Mouse (Mus musculus) hindbrain, embryonic 15.5 days (tissue): ENCODE measurements at regions not wholly inside any gene's neighbourhood (a gene's known extent, or its start where the extent isn't known, plus 50 kb on each side); places are given as distances from the start of the nearest gene placed in this dataset.

Experiments
- ATAC-seq: fragments of 200-750 bp; cut with Nextera tagmentation; 2 replicates; pipeline ENCODE4 v1.8.0; 2017; ENCODE audit warnings: low read depth, moderate number of reproducible peaks, moderate TSS enrichment; ENCODE audit not compliant: low FRiP score
- H3K27ac ChIP-seq: fragments of 300-500 bp; sonication (generic); replicated peaks from 2 replicates; pipeline ENCODE4 v1.5.1; 2015; ENCODE audit warnings: mild to moderate bottlenecking, inconsistent platforms
- H3K27me3 ChIP-seq: fragments of 300-500 bp; sonication (generic); 2 replicates; pipeline ENCODE4 v1.6.1; 2015; ENCODE audit warnings: control low read depth, inconsistent platforms
- H3K36me3 ChIP-seq: fragments of 300-500 bp; sonication (generic); 2 replicates; pipeline ENCODE4 v1.6.1; 2015; ENCODE audit warnings: control low read depth, inconsistent platforms
- H3K4me1 ChIP-seq: fragments of 300-500 bp; sonication (generic); replicated peaks from 2 replicates; pipeline ENCODE4 v1.6.1; 2015; ENCODE audit warnings: control low read depth, inconsistent platforms
- H3K4me2 ChIP-seq: fragments of 300-500 bp; sonication (generic); 2 replicates; pipeline ENCODE4 v1.6.1; 2015; ENCODE audit warnings: moderate library complexity, mild to moderate bottlenecking, inconsistent platforms
- H3K4me3 ChIP-seq: fragments of 300-500 bp; sonication (generic); 2 replicates; pipeline ENCODE4 v1.5.1; 2015; ENCODE audit warnings: mild to moderate bottlenecking, inconsistent platforms
- H3K9ac ChIP-seq: fragments of 300-500 bp; sonication (generic); 2 replicates; pipeline ENCODE4 v1.6.1; 2015; ENCODE audit warnings: inconsistent platforms
- H3K9me3 ChIP-seq: fragments of 300-500 bp; sonication (generic); 2 replicates; pipeline ENCODE4 v1.6.1; 2016; ENCODE audit warnings: control low read depth, inconsistent platforms
- WGBS: fragments of 180-500 bp; shearing (Covaris S2); methylation state at CpG from one replicate; pipeline ENCODE4 v1.1.7; 2015; 5-methylcytosine and 5-hydroxymethylcytosine counted together

DNA sequence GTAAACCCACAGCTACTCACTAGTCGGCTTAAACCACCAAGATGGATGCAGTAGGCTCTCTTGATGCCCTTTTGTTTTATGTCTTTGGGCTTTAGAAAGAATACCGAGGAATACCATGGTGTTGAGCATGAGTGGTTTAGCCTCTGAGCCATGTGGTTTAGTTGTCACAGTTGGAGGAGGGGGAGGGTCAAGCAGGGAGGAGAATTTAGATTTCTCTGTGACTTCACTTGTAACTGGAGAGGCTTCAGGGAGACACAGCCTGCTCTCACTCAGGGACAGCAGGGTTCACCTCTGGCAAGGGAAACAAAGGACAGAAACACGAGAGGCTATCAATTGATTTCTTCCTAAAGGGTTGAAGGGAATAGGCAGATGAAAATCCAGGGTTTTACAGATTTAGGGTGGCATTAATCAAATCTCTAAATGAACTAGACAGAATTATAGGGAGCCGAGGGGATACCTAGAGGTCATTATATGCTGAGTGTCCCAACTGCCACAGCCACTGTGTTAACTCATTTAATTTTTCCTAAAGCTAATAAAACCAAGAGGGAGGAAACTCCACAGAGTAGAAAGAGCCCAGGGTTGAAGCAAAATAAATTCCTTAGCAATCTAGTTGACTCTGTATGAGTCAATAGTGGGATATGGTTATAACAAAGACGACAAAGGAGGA is 2113.7 kb upstream of the 5930422O12Rik start:
- Histone ChIP-seq H3K4me2 (0 out of 2 replicates have a peak overlapping the region, but pooled peaks have one; percentile 8), H3K4me1 (0 out of 2 replicates have a peak, but pooled peaks cover 5% of the 10 kb centered on the region), H3K36me3 (no peaks in the 10 kb centered on the region), H3K9ac (no peak overlapping the region), H3K4me3 (no peak overlapping the region), H3K9me3 (no peaks in the 10 kb centered on the region), H3K27me3 (no peaks in the 10 kb centered on the region), H3K27ac (no peak overlapping the region)
- WGBS = 40% methylated on average over 5 of the region's 5 CpGs
- ATAC-seq = no peak

DNA sequence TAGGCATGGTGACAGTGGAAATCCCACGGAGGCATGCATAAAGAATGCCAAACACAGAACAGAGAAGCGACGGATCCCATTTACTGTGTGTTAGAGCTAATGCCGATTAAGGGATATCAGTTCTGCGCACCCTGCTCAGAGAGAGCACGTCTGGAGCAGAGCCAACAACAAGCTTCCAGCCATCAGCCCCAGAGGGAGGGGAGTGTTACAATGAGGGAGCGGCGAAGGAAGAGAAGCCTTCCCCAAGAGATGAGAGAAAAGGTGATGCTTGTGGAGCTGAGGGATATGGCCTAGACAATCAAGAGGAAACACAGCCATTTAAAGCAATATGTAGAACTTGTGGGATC is 2113.2 kb upstream of the 5930422O12Rik start:
- Histone ChIP-seq H3K4me2 (0 out of 2 replicates have a peak overlapping the region, but pooled peaks have one; percentile 8), H3K9ac (no peak overlapping the region), H3K27ac (no peak overlapping the region), H3K4me1 (0 out of 2 replicates have a peak, but pooled peaks cover 5% of the 10 kb centered on the region), H3K4me3 (no peak overlapping the region), H3K9me3 (no peaks in the 10 kb centered on the region), H3K36me3 (no peaks in the 10 kb centered on the region), H3K27me3 (no peaks in the 10 kb centered on the region)
- WGBS = 30% methylated on average over 8 of the region's 8 CpGs
- peak; percentile 65; the same call in 1 of the 2 replicates for ATAC-seq

DNA sequence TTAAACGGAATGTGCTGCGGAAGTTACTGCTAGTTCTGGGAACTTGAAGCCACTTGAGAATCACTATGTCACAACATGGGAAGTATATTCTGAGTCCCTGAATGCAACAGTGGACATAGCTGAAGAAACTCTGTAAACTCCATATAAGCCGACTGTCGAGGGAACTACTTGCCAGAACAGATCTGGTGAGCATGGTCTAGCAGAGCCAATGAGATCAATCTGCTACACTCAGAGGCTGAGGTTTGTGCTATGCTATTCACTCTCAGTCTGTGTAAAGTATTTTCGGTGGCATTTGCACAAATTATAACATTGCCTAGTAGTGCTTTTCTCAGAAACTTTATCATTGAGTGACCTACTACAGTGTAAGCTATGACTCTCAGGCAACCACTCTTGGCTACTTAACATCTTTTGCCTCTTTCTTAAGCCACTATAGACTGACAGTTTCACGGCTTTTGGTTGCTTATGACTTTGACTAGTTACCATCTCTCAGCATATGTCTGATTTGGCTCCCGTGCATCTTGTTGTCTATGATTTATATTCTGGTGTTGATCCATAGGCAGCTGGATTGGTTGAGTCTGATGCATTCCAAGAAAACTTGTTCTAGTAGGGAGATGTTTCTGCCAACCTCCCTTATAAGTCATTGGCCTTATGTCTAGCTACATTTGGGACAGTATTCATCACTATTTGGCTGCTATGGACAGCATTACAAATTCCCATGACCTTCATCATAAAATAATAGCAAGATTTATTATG is 2094.8 kb upstream of the 5930422O12Rik start:
- Histone ChIP-seq H3K4me1 (no peaks in the 10 kb centered on the region), H3K4me2 (no peak overlapping the region), H3K36me3 (no peaks in the 10 kb centered on the region), H3K4me3 (no peak overlapping the region), H3K27me3 (no peaks in the 10 kb centered on the region), H3K9me3 (no peaks in the 10 kb centered on the region), H3K9ac (no peak overlapping the region), H3K27ac (no peak overlapping the region)
- no peak for ATAC-seq
- 93% methylated on average over 7 of the region's 7 CpGs for WGBS

DNA sequence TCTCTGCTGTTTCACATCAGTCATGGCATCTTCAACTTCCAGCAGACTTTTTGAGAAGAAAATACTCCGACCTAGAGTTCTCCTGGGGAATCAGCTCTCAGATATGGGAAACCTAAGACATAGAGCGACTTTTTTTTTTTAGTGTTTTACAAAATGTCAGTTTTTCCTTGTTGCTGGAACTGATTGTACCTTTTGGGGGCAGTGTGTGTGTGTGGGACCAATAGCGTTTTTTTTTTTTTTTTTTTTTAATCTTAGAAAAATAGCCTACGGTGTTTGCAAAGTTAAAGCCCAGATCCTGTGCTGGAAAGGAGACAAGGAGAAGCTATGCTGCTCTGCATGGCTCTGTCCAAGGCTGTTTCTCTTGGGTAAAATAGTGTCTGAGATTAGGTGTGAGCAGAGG is 2080.0 kb upstream of the 5930422O12Rik start:
- no peaks in the 10 kb centered on the region for H3K4me1 ChIP-seq
- no peak overlapping the region for H3K27ac ChIP-seq
- no peak overlapping the region for H3K4me3 ChIP-seq
- no peaks in the 10 kb centered on the region for H3K27me3 ChIP-seq
- H3K36me3 ChIP-seq = no peaks in the 10 kb centered on the region
- no peak overlapping the region for H3K9ac ChIP-seq
- WGBS = 78% methylated on average over 4 of the region's 4 CpGs
- no peaks in the 10 kb centered on the region for H3K9me3 ChIP-seq
- ATAC-seq = no peak
- no peak overlapping the region for H3K4me2 ChIP-seq

- Histone ChIP-seq H3K27me3 (no peaks in the 10 kb centered on the region), H3K36me3 (no peaks in the 10 kb centered on the region), H3K4me3 (no peak overlapping the region), H3K4me2 (no peak overlapping the region), H3K9ac (no peak overlapping the region), H3K9me3 (no peaks in the 10 kb centered on the region), H3K27ac (no peak overlapping the region), H3K4me1 (0 out of 2 replicates have a peak, but pooled peaks cover 3% of the 10 kb centered on the region)
- no peak for ATAC-seq
- WGBS = 18% methylated on average over 5 of the region's 5 CpGs
Observed at GRCm38 (mm10) chr8:31369636-31370035, 2058.9 kb upstream of the 5930422O12Rik start.

DNA sequence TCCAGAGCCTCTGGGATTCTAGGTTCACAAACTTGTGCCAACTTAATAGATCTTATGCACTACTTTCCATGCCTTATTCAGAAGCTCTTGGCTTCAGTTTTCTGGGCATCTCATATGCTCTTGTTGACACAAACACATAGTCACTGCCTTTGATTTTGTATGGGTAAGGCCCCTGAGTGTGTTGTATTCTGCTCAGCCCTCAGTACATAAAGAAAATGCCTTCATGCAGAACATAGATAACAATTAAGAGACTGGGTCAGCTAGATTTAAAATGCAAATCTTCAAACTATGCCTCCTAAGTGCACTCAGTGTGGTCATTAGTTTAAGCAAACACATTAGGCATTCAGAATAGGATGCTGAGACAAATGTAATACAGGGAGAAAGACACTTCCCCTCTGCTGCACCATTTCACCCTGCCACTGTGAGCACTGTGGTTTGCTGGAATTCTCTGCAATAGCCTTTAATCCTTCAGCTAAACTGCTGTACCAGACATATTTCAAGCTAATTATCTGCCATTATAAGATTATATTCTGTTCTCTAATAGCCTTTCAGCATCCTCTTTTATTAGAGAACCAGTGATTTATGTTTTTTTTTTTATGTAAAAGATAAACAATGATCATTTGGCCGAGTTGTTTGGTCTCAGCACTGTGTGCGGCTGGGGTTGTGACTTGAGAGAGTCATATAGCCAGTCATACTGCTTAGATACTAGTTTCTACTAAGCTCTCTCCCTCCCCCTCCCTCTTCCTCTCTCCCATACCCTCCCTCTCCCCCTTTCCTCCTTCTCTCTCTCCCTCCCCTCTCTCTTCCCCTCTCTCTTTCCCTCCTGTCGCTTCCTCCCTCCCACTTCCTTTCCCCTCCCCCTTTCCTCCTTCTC is 2058.1 kb upstream of the 5930422O12Rik start:
- no peak overlapping the region for H3K4me2 ChIP-seq
- H3K9ac ChIP-seq = no peak overlapping the region
- 49% methylated on average over 3 of the region's 3 CpGs for WGBS
- H3K4me1 ChIP-seq = 0 out of 2 replicates have a peak, but pooled peaks cover 3% of the 10 kb centered on the region
- ATAC-seq = peak; percentile 76; the same call in 1 of the 2 replicates
- H3K27me3 ChIP-seq = no peaks in the 10 kb centered on the region
- no peaks in the 10 kb centered on the region for H3K9me3 ChIP-seq
- H3K4me3 ChIP-seq = no peak overlapping the region
- no peak overlapping the region for H3K27ac ChIP-seq
- H3K36me3 ChIP-seq = no peaks in the 10 kb centered on the region

DNA sequence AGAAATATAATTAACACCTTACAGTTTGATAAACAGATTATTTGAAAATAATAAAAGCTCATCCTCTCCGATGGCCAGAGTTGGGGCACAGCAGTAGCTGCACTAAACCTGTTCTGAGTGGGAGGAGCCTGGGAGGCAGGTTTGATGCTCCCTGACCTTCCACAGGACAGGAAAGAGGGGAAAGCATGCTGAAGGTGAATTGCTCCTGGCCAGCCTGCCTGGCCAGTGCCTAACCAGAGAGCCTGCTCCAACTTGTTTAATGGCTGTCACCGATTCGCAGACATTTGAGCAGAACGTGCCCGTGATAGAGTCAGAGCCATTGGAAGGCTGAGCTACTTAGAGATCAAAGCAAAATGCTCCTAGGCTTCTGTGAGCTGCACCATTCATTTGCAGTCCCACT is 2056.9 kb upstream of the 5930422O12Rik start:
- H3K9ac ChIP-seq = no peak overlapping the region
- no peak overlapping the region for H3K4me3 ChIP-seq
- H3K27me3 ChIP-seq = no peaks in the 10 kb centered on the region
- no peak overlapping the region for H3K27ac ChIP-seq
- ATAC-seq = no peak
- H3K4me2 ChIP-seq = no peak overlapping the region
- H3K36me3 ChIP-seq = no peaks in the 10 kb centered on the region
- WGBS = 49% methylated on average over 5 of the region's 5 CpGs
- H3K4me1 ChIP-seq = 0 out of 2 replicates have a peak, but pooled peaks cover 3% of the 10 kb centered on the region
- no peaks in the 10 kb centered on the region for H3K9me3 ChIP-seq

DNA sequence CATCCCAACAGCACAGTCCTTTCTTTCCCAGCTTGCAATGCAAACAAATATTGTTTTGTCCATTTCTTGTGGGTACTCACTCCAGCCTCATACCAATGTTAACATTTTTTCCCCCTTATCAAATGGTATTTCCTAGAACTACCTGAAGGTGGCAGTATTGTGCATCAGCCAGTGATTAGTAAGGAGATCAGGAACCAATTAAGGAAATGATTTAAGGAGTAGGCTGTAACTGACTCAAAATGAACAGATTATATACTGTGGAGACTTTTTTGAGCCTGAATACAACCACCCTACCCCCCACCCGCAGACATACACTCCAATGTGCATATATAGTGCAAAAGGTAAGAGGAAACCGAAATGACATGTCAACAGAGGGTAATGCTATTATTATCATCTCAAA is 2056.1 kb upstream of the 5930422O12Rik start:
- ATAC-seq = no peak
- Histone ChIP-seq H3K4me3 (no peak overlapping the region), H3K9ac (no peak overlapping the region), H3K27ac (no peak overlapping the region), H3K4me1 (0 out of 2 replicates have a peak, but pooled peaks cover 3% of the 10 kb centered on the region), H3K4me2 (no peak overlapping the region), H3K27me3 (no peaks in the 10 kb centered on the region), H3K36me3 (no peaks in the 10 kb centered on the region), H3K9me3 (no peaks in the 10 kb centered on the region)
- WGBS = 71% methylated on average over 2 of the region's 2 CpGs

- ATAC-seq = no peak
- Histone ChIP-seq H3K4me2 (no peak overlapping the region), H3K9ac (no peak overlapping the region), H3K4me3 (no peak overlapping the region), H3K27me3 (no peaks in the 10 kb centered on the region), H3K4me1 (0 out of 2 replicates have a peak, but pooled peaks cover 3% of the 10 kb centered on the region), H3K27ac (no peak overlapping the region), H3K36me3 (no peaks in the 10 kb centered on the region), H3K9me3 (no peaks in the 10 kb centered on the region)
- 80% methylated on average over 6 of the region's 6 CpGs for WGBS
Observed at GRCm38 (mm10) chr8:31373140-31373787, 2055.2 kb upstream of the 5930422O12Rik start.

DNA sequence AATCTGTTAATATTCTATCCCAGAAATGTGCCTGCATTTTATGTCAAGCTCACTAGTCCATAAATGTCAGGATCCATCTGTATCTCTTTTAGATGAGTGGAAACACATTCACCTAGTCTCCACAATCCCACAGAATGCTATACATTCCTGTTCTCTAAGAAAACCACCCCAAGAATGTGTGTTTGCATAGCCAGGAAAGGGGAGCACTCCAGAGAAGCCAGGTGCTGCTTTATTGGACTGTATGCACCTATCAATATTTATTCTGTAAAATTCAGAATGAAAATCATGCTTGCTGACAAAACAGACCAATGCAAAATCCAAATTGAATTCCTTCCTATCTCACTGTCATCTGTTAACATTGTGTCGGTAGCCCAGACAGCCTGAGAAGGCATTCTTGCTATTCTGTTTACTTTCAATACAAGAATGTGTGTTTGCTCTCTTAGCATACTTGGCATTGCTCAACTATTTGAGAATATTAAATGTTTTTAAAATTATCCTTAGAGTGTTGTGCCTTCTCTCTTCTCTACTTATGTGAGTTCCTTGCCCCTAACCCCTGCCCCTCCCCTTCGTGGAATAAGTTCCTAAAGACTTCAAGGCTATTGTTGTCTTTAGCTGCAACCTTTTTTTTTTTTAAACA is 2050.7 kb upstream of the 5930422O12Rik start:
- ATAC-seq = no peak
- 75% methylated on average over 2 of the region's 2 CpGs for WGBS
- no peak overlapping the region for H3K4me3 ChIP-seq

DNA sequence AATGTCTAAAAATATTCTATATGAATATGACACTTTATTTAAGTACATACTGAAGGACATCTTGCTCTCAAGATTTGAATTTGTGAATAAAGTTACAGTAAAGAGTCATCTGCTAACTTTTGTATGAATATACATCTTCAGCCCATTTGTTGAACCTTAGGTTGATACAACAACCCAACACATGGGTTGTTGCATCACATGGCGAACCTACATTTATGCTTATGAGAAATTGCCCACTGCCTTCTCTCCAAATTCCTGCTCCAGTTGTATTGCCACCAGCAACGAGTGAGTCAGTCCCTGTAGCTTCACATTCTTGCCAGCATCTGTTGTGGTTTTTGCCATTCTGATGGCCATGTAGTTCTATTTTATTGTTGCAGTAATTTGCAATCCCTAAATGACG is 2023.7 kb upstream of the 5930422O12Rik start:
- Histone ChIP-seq H3K27ac (no peak overlapping the region), H3K4me3 (no peak overlapping the region), H3K4me2 (no peak overlapping the region), H3K4me1 (no peaks in the 10 kb centered on the region), H3K36me3 (no peaks in the 10 kb centered on the region), H3K9me3 (no peaks in the 10 kb centered on the region), H3K27me3 (no peaks in the 10 kb centered on the region), H3K9ac (no peak overlapping the region)
- WGBS = 80% methylated on average over 3 of the region's 3 CpGs
- no peak for ATAC-seq

More for the DNA sequence above, 2050.7 kb upstream of the 5930422O12Rik start:
- Histone ChIP-seq H3K9ac (no peak overlapping the region), H3K4me1 (no peaks in the 10 kb centered on the region), H3K4me2 (no peak overlapping the region), H3K36me3 (no peaks in the 10 kb centered on the region), H3K27me3 (no peaks in the 10 kb centered on the region), H3K9me3 (no peaks in the 10 kb centered on the region), H3K27ac (no peak overlapping the region)
